ENCODE assay signal across 10 mouse cellular contexts in the genomic region with DNA sequence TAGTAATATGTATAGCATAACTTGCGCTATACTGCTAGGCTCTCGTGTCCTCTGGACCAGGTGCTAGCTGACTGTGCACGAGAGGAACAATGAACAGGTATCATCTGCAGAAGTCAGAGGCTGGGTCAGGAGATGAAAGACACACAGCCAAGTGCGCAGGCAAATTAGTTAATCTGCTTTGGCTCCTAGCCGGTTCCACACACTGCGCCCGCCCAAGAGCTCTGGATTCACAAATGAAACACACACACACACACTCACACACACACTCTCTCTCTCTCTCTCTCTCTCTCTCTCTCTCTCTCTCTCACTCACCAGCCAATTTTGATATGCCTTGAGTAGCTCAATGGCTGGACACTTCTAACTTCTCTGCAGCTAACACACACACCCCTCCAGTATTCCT. TPM values are rescaled to one million over a fixed set of nuclear protein-coding genes. Genes with fewer than 3 reads are reported as not detected.
DNase-seq lines count a peak whose midpoint lies in the region.
"Had no signal": no experiment of that assay in that cellular context is flagged by ENCODE, and none has a peak within 500 bp of the region (broad histone marks: within the 10 kb centered on the region; RNA-seq: fewer than 3 reads in every experiment).

No protein-coding gene starts in this region.

- peak; percentile 36 to 52 for DNase-seq in cerebellum, postnatal 14 days
- DNase-seq in cerebellum, postnatal 4 days (ENCODE audit: low spot score in 2 of 2): no peak
- DNase-seq in heart, postnatal 10 days: peak; percentile 25 to 28
- no peak for DNase-seq in heart, postnatal 4 days
- DNase-seq: adrenal gland, adult 2 months; adrenal gland, postnatal 10 days; adrenal gland, postnatal 25 days; cerebellum, adult 9-10 months; cerebellum, postnatal 25 days; embryo, embryonic 11 days had no signal

- intact Hi-C loops in heart, postnatal 10 days (cut with DNase I): no loop called here

RNA-seq across cellular contexts. Expression of gene Hs2st1, which starts 42.1 kb away (rescaled TPM):
- 10 to 100 TPM; 17.0 to 19.7 TPM for total RNA-seq in heart, postnatal 10 days (2021)
- total RNA-seq in heart, postnatal 4 days (2021): 10 to 100 TPM; 20.8 to 23.2 TPM

RNA-seq across cellular contexts. Expression of gene Selenof, which starts 42.2 kb away (rescaled TPM):
- 100 to 1,000 TPM; 208 to 218 TPM for total RNA-seq in heart, postnatal 10 days (2021)
- total RNA-seq in heart, postnatal 4 days (2021): 100 to 1,000 TPM; 224 to 252 TPM

Comparison
In these comparisons a context has a peak if more than half of its experiments do, and no peak if none do; other contexts are left out.
1. DNase-seq: peak in cerebellum, postnatal 14 days (2 of 2) and heart, postnatal 10 days (2 of 2); none in cerebellum, postnatal 4 days (0 of 2) and heart, postnatal 4 days (single experiment).